Mouse (Mus musculus): ENCODE data around the gene Sephs2. TPM values are rescaled to one million over a fixed set of nuclear protein-coding genes. Genes with fewer than 3 reads are reported as not detected.
"Not testable (repeated sequence)": the region's sequence is repeated elsewhere in the genome, so short reads cannot be mapped to it uniquely, and the experiment has no call there.

Gene Sephs2
- polyA plus RNA-seq, 1 experiment from 2014 or later, result 79.0 TPM

- ATAC-seq (ENCODE audit: low FRiP score) (no peak), DNase-seq (ENCODE audit: low spot score, missing footprints) (no peak)
- Histone ChIP-seq H3K9ac (ENCODE audit: low read length) (no peak overlapping the region), H3K9me3 (ENCODE audit: control insufficient read depth, low read length) (no peaks in the 10 kb centered on the region), H3K4me1 (ENCODE audit: control insufficient read depth, insufficient read depth, low read length) (peaks cover 7% of the 10 kb centered on the region), H3K4me3 (ENCODE audit: low read depth, low read length) (no peak overlapping the region), H3K27ac (ENCODE audit: low read depth, low read length) (no peak overlapping the region), H3K36me3 (ENCODE audit: control insufficient read depth, insufficient read depth, low read length) (peaks cover 3% of the 10 kb centered on the region; the same call in 1 of the 2 replicates), H3K4me2 (no peak overlapping the region), H3K27me3 (ENCODE audit: control insufficient read depth, insufficient read depth, low read length) (no peaks in the 10 kb centered on the region)
- 83% methylated on average over 2 of the region's 2 CpGs for WGBS
Observed at GRCm38 (mm10) chr7:127252414-127252813, 21.4 kb downstream of the Sephs2 start.

DNA sequence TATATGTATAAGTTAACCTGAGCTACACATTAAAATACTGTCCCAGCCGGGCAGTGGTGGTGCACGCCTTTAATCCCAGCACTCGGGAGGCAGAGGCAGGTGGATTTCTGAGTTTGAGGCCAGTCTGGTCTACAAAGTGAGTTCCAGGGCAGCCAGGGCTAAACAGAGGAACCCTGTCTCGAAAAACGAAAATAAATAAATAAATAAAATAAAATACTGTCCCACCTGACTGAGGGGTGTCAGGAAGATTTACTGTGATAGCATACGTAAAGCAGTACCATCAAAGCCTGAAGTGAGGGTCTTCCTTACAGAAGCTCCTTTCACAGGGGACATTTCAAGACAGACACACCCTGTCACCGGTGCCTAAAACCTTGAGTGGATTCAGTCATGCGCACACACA lies 23.3 kb downstream of the Sephs2 start:
- H3K4me1 ChIP-seq (ENCODE audit: control insufficient read depth, insufficient read depth, low read length), result peaks cover 12% of the 10 kb centered on the region
- ATAC-seq (ENCODE audit: low FRiP score); H3K9me3 ChIP-seq (ENCODE audit: control insufficient read depth, low read length); H3K4me3 ChIP-seq (ENCODE audit: low read depth, low read length); DNase-seq (ENCODE audit: low spot score, missing footprints); H3K4me2 ChIP-seq; H3K27me3 ChIP-seq (ENCODE audit: control insufficient read depth, insufficient read depth, low read length); H3K9ac ChIP-seq (ENCODE audit: low read length); H3K27ac ChIP-seq (ENCODE audit: low read depth, low read length); H3K36me3 ChIP-seq (ENCODE audit: control insufficient read depth, insufficient read depth, low read length): not testable (repeated sequence)
- WGBS, result 94% methylated on average over 8 of the region's 8 CpGs

DNA sequence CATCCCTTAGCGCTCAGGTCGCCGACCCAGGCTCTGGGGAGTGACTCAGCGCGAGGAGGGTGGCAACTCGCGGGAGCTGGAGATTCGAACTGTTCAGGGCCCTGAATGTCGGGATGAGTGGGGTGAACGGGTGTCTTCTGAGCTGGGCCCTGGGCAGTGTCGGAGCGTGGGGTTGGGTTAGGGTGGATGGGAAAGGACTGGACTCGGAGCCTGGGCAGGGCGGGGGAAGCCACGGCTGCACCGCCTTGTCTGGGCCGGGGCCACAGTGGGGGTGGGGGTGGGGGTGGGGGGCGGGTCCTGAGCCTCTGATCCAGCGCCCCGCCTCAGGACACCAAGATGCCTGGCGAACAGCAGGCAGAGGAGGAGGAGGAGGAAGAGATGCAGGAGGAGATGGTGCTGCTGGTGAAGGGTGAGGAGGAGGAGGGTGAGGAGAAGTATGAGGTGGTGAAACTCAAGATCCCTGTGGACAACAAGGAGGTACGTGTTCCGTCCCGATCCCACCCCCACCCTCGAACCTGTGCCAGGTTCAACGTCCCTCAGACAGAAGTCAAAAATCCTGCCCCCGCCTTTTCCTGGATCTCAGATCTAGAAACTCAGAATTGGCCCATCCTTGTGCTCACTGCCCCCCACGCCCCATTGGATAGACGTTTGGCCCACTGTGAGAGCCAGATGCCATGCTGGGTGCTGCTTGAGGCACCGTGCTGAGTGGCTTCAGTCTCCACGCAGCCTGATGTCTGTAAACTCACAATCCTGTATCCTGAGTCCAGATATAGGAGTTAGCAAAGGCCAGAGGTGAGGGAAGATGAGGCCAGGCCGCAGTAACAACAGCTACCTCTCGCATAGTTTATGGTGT lies 29.0 kb downstream of the Sephs2 start:
- peak overlapping the region; percentile 72 for H3K27ac ChIP-seq (ENCODE audit: low read depth, low read length)
- WGBS, result 10% methylated on average over 33 of the region's 33 CpGs
- peaks cover 3% of the 10 kb centered on the region; the same call in 1 of the 2 replicates for H3K36me3 ChIP-seq (ENCODE audit: control insufficient read depth, insufficient read depth, low read length)
- peak overlapping the region; percentile 80 for H3K4me2 ChIP-seq
- peak overlapping the region; percentile 89 for H3K9ac ChIP-seq (ENCODE audit: low read length)
- H3K27me3 ChIP-seq (ENCODE audit: control insufficient read depth, insufficient read depth, low read length), result no peaks in the 10 kb centered on the region
- ATAC-seq (ENCODE audit: low FRiP score) (peak; percentile 80), DNase-seq (ENCODE audit: low spot score, missing footprints) (peak; percentile 91)
- peak overlapping the region; percentile 81 for H3K4me3 ChIP-seq (ENCODE audit: low read depth, low read length)
- H3K9me3 ChIP-seq (ENCODE audit: control insufficient read depth, low read length), result no peaks in the 10 kb centered on the region
- H3K4me1 ChIP-seq (ENCODE audit: control insufficient read depth, insufficient read depth, low read length), result peaks cover 17% of the 10 kb centered on the region

GRCm38 (mm10) chr7:127243870-127244657 lies 29.8 kb downstream of the Sephs2 start, which contains the start of gene Zfp771:
Gene Zfp771, plus strand, starts transcription at chr7:127244274.
- H3K36me3 ChIP-seq (ENCODE audit: control insufficient read depth, insufficient read depth, low read length), result peaks cover 3% of the 10 kb centered on the region; the same call in 1 of the 2 replicates
- H3K4me3 ChIP-seq (ENCODE audit: low read depth, low read length), result peak within 1 kb of the TSS; percentile 81
- WGBS, result under 1% methylated on average over 54 of the region's 56 CpGs
- H3K27ac ChIP-seq (ENCODE audit: low read depth, low read length), result peak within 1 kb of the TSS; percentile 74
- no peaks in the 10 kb centered on the region for H3K27me3 ChIP-seq (ENCODE audit: control insufficient read depth, insufficient read depth, low read length)
- H3K9me3 ChIP-seq (ENCODE audit: control insufficient read depth, low read length), result no peaks in the 10 kb centered on the region
- peak within 1 kb of the TSS; percentile 80 for H3K4me2 ChIP-seq
- ATAC-seq (ENCODE audit: low FRiP score), result peak; percentile 97
- H3K4me1 ChIP-seq (ENCODE audit: control insufficient read depth, insufficient read depth, low read length), result peaks cover 17% of the 10 kb centered on the region
- peak; percentile 99 for DNase-seq (ENCODE audit: low spot score, missing footprints)
- peak within 1 kb of the TSS; percentile 89 for H3K9ac ChIP-seq (ENCODE audit: low read length)

GRCm38 (mm10) chr7:127243361-127243867 lies 30.4 kb downstream of the Sephs2 start:
- Histone ChIP-seq H3K4me3 (ENCODE audit: low read depth, low read length) (peak overlapping the region; percentile 81; the same call in 1 of the 2 replicates), H3K27me3 (ENCODE audit: control insufficient read depth, insufficient read depth, low read length) (no peaks in the 10 kb centered on the region), H3K4me2 (peak overlapping the region; percentile 80; the same call in 1 of the 2 replicates), H3K36me3 (ENCODE audit: control insufficient read depth, insufficient read depth, low read length) (peaks cover 5% of the 10 kb centered on the region; the same call in 1 of the 2 replicates), H3K4me1 (ENCODE audit: control insufficient read depth, insufficient read depth, low read length) (peaks cover 17% of the 10 kb centered on the region), H3K27ac (ENCODE audit: low read depth, low read length) (no peak overlapping the region), H3K9me3 (ENCODE audit: control insufficient read depth, low read length) (no peaks in the 10 kb centered on the region), H3K9ac (ENCODE audit: low read length) (peak overlapping the region; percentile 89; the same call in 1 of the 2 replicates)
- ATAC-seq (ENCODE audit: low FRiP score) (no peak), DNase-seq (ENCODE audit: low spot score, missing footprints) (no peak)
- WGBS, result 40% methylated on average over 2 of the region's 2 CpGs

- ATAC-seq (ENCODE audit: low FRiP score) (no peak), DNase-seq (ENCODE audit: low spot score, missing footprints) (no peak)
- no peaks in the 10 kb centered on the region for H3K9me3 ChIP-seq (ENCODE audit: control insufficient read depth, low read length)
- H3K27ac ChIP-seq (ENCODE audit: low read depth, low read length), result no peak overlapping the region
- H3K27me3 ChIP-seq (ENCODE audit: control insufficient read depth, insufficient read depth, low read length), result no peaks in the 10 kb centered on the region
- peaks cover 21% of the 10 kb centered on the region for H3K4me1 ChIP-seq (ENCODE audit: control insufficient read depth, insufficient read depth, low read length)
- peak overlapping the region; percentile 97; the same call in 1 of the 2 replicates for H3K4me3 ChIP-seq (ENCODE audit: low read depth, low read length)
- peak overlapping the region; percentile 59; the same call in 1 of the 2 replicates for H3K4me2 ChIP-seq
- peaks cover 37% of the 10 kb centered on the region for H3K36me3 ChIP-seq (ENCODE audit: control insufficient read depth, insufficient read depth, low read length)
- 97% methylated on average over 2 of the region's 2 CpGs for WGBS
- peak overlapping the region; percentile 33; the same call in 1 of the 2 replicates for H3K9ac ChIP-seq (ENCODE audit: low read length)
Observed at GRCm38 (mm10) chr7:127234777-127235176, 39.1 kb downstream of the Sephs2 start.

DNA sequence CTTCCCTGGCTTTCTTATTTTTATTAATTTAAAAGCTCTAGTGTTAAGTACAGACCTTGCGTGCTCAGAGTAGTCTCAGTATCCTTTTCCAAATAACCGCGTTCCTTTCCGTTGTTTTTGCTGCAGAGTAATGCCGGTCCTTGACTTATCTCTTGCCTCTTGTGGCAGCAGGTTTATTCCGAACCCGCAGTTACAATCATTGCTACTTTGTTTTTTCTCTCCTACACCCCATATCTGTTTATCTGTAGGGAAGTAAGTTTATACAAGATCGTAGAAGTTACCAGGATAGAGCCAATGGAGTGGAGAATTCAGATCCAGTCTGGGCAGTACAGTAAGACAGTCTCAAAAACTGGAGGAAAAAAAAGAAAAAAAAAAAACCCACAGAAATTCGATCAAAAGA lies 40.1 kb downstream of the Sephs2 start:
- ATAC-seq (ENCODE audit: low FRiP score) (no peak), DNase-seq (ENCODE audit: low spot score, missing footprints) (no peak)
- Histone ChIP-seq H3K4me3 (ENCODE audit: low read depth, low read length) (peak overlapping the region; percentile 97), H3K9me3 (ENCODE audit: control insufficient read depth, low read length) (no peaks in the 10 kb centered on the region), H3K27ac (ENCODE audit: low read depth, low read length) (peak overlapping the region; percentile 98; the same call in 1 of the 2 replicates), H3K27me3 (ENCODE audit: control insufficient read depth, insufficient read depth, low read length) (no peaks in the 10 kb centered on the region), H3K9ac (ENCODE audit: low read length) (peak overlapping the region; percentile 99), H3K4me1 (ENCODE audit: control insufficient read depth, insufficient read depth, low read length) (peaks cover 21% of the 10 kb centered on the region), H3K4me2 (peak overlapping the region; percentile 59), H3K36me3 (ENCODE audit: control insufficient read depth, insufficient read depth, low read length) (peaks cover 43% of the 10 kb centered on the region)
- 7% methylated on average over 9 of the region's 9 CpGs for WGBS

GRCm38 (mm10) chr7:127233368-127233749 lies 40.5 kb downstream of the Sephs2 start:
- H3K9ac ChIP-seq (ENCODE audit: low read length), result peak overlapping the region; percentile 99
- peak overlapping the region; percentile 98 for H3K27ac ChIP-seq (ENCODE audit: low read depth, low read length)
- peak overlapping the region; percentile 59 for H3K4me2 ChIP-seq
- no peaks in the 10 kb centered on the region for H3K27me3 ChIP-seq (ENCODE audit: control insufficient read depth, insufficient read depth, low read length)
- under 1% methylated on average over 27 of the region's 27 CpGs for WGBS
- H3K4me3 ChIP-seq (ENCODE audit: low read depth, low read length), result peak overlapping the region; percentile 97
- peaks cover 41% of the 10 kb centered on the region for H3K36me3 ChIP-seq (ENCODE audit: control insufficient read depth, insufficient read depth, low read length)
- DNase-seq (ENCODE audit: low spot score, missing footprints) (no peak), ATAC-seq (ENCODE audit: low FRiP score) (peak; percentile 57)
- H3K4me1 ChIP-seq (ENCODE audit: control insufficient read depth, insufficient read depth, low read length), result peaks cover 21% of the 10 kb centered on the region
- H3K9me3 ChIP-seq (ENCODE audit: control insufficient read depth, low read length), result no peaks in the 10 kb centered on the region
